Mouse (Mus musculus): Measurements from ENCODE around the gene Prune1. TPM values are rescaled to one million over a fixed set of nuclear protein-coding genes. Genes with fewer than 3 reads are reported as not detected.

Gene Prune1
- polyA plus RNA-seq, 1 experiment from 2014 or later: 35.7 TPM

GRCm38 (mm10) chr3:95246465-95247231 is 35.2 kb downstream of the Prune1 start:
- Histone ChIP-seq H3K9me3 (no peaks in the 10 kb centered on the region), H3K27me3 (no peaks in the 10 kb centered on the region), H3K36me3 (no peaks in the 10 kb centered on the region), H3K4me1 (no peaks in the 10 kb centered on the region), H3K4me3 (no peak overlapping the region), H3K9ac (replicated peaks) (no peak overlapping the region), H3K4me2 (replicated peaks) (no peak overlapping the region), H3K27ac (replicated peaks) (no peak overlapping the region)
- WGBS: 91% methylated on average over 5 of the region's 5 CpGs
- no peak for ATAC-seq (ENCODE audit: low FRiP score, low read depth)

- Histone ChIP-seq H3K4me1 (no peaks in the 10 kb centered on the region), H3K4me2 (replicated peaks) (no peak overlapping the region), H3K9me3 (no peaks in the 10 kb centered on the region), H3K27ac (replicated peaks) (no peak overlapping the region), H3K4me3 (no peak overlapping the region), H3K9ac (replicated peaks) (no peak overlapping the region), H3K27me3 (no peaks in the 10 kb centered on the region), H3K36me3 (peaks cover 9% of the 10 kb centered on the region)
- no peak for ATAC-seq (ENCODE audit: low FRiP score, low read depth)
- 91% methylated on average over 2 of the region's 2 CpGs for WGBS
Measured at GRCm38 (mm10) chr3:95243086-95243485, 38.8 kb downstream of the Prune1 start.

- Histone ChIP-seq H3K9ac (replicated peaks) (no peak within 1 kb of the TSS), H3K4me1 (no peaks in the 10 kb centered on the region), H3K4me3 (no peak within 1 kb of the TSS), H3K4me2 (replicated peaks) (no peak within 1 kb of the TSS; the same call in 1 of the 2 replicates), H3K9me3 (no peaks in the 10 kb centered on the region), H3K27me3 (no peaks in the 10 kb centered on the region), H3K27ac (replicated peaks) (no peak within 1 kb of the TSS), H3K36me3 (peaks cover 23% of the 10 kb centered on the region)
- WGBS: 73% methylated on average over 7 of the region's 7 CpGs
- ATAC-seq (ENCODE audit: low FRiP score, low read depth): no peak
Measured at GRCm38 (mm10) chr3:95241498-95241897, 40.4 kb downstream of the Prune1 start, which contains the start of gene Gm128. TSS of gene Gm128 (minus strand) at chr3:95241598.

GRCm38 (mm10) chr3:95240900-95241299 is 41.0 kb downstream of the Prune1 start:
- no peak overlapping the region; the same call in 1 of the 2 replicates for H3K4me2 ChIP-seq (replicated peaks)

GRCm38 (mm10) chr3:95239971-95240370 is 41.9 kb downstream of the Prune1 start:
- H3K27ac ChIP-seq (replicated peaks): no peak overlapping the region
- H3K27me3 ChIP-seq: no peaks in the 10 kb centered on the region
- no peaks in the 10 kb centered on the region for H3K4me1 ChIP-seq
- ATAC-seq (ENCODE audit: low FRiP score, low read depth): no peak
- no peak overlapping the region for H3K4me3 ChIP-seq
- H3K9me3 ChIP-seq: no peaks in the 10 kb centered on the region
- no peak overlapping the region for H3K4me2 ChIP-seq (replicated peaks)
- 87% methylated on average over 12 of the region's 12 CpGs for WGBS
- H3K36me3 ChIP-seq: peaks cover 38% of the 10 kb centered on the region
- H3K9ac ChIP-seq (replicated peaks): no peak overlapping the region

More at GRCm38 (mm10) chr3:95240900-95241299, 41.0 kb downstream of the Prune1 start:
- Histone ChIP-seq H3K4me1 (no peaks in the 10 kb centered on the region), H3K9me3 (no peaks in the 10 kb centered on the region), H3K36me3 (peaks cover 29% of the 10 kb centered on the region), H3K9ac (replicated peaks) (no peak overlapping the region), H3K4me3 (no peak overlapping the region), H3K27ac (replicated peaks) (no peak overlapping the region), H3K27me3 (no peaks in the 10 kb centered on the region)
- WGBS: 32% methylated on average over 17 of the region's 17 CpGs
- no peak for ATAC-seq (ENCODE audit: low FRiP score, low read depth)

GRCm38 (mm10) chr3:95239022-95239421 is 42.9 kb downstream of the Prune1 start:
- H3K36me3 ChIP-seq: peaks cover 48% of the 10 kb centered on the region

GRCm38 (mm10) chr3:95237541-95238099 is 44.3 kb downstream of the Prune1 start:
- no peak overlapping the region for H3K4me2 ChIP-seq (replicated peaks)
- H3K4me3 ChIP-seq: no peak overlapping the region
- H3K36me3 ChIP-seq: peaks cover 62% of the 10 kb centered on the region
- no peaks in the 10 kb centered on the region for H3K27me3 ChIP-seq
- H3K9me3 ChIP-seq: no peaks in the 10 kb centered on the region
- no peak for ATAC-seq (ENCODE audit: low FRiP score, low read depth)
- H3K27ac ChIP-seq (replicated peaks): no peak overlapping the region
- no peak overlapping the region for H3K9ac ChIP-seq (replicated peaks)
- 90% methylated on average over 8 of the region's 8 CpGs for WGBS
- H3K4me1 ChIP-seq: no peaks in the 10 kb centered on the region

More at GRCm38 (mm10) chr3:95239022-95239421, 42.9 kb downstream of the Prune1 start:
- H3K9ac ChIP-seq (replicated peaks): no peak overlapping the region
- H3K9me3 ChIP-seq: no peaks in the 10 kb centered on the region
- no peaks in the 10 kb centered on the region for H3K4me1 ChIP-seq
- H3K27ac ChIP-seq (replicated peaks): no peak overlapping the region
- WGBS: 86% methylated on average over 6 of the region's 6 CpGs
- H3K27me3 ChIP-seq: no peaks in the 10 kb centered on the region
- H3K4me3 ChIP-seq: no peak overlapping the region
- no peak for ATAC-seq (ENCODE audit: low FRiP score, low read depth)
- no peak overlapping the region for H3K4me2 ChIP-seq (replicated peaks)

- Histone ChIP-seq H3K27me3 (no peaks in the 10 kb centered on the region), H3K36me3 (peaks cover 71% of the 10 kb centered on the region), H3K9me3 (no peaks in the 10 kb centered on the region), H3K4me3 (no peak overlapping the region), H3K9ac (replicated peaks) (no peak overlapping the region), H3K4me1 (peaks cover 15% of the 10 kb centered on the region), H3K27ac (replicated peaks) (no peak overlapping the region), H3K4me2 (replicated peaks) (no peak overlapping the region)
- 81% methylated on average over 23 of the region's 23 CpGs for WGBS
- ATAC-seq (ENCODE audit: low FRiP score, low read depth): no peak
Measured at GRCm38 (mm10) chr3:95235386-95236301, 46.2 kb downstream of the Prune1 start.

GRCm38 (mm10) chr3:95233303-95233980 is 48.4 kb downstream of the Prune1 start:
- no peaks in the 10 kb centered on the region for H3K9me3 ChIP-seq
- peaks cover 66% of the 10 kb centered on the region for H3K36me3 ChIP-seq
- no peak overlapping the region for H3K4me2 ChIP-seq (replicated peaks)
- no peak for ATAC-seq (ENCODE audit: low FRiP score, low read depth)
- H3K27ac ChIP-seq (replicated peaks): no peak overlapping the region
- H3K27me3 ChIP-seq: no peaks in the 10 kb centered on the region
- peaks cover 27% of the 10 kb centered on the region for H3K4me1 ChIP-seq
- 91% methylated on average over 16 of the region's 16 CpGs for WGBS
- H3K4me3 ChIP-seq: no peak overlapping the region
- no peak overlapping the region for H3K9ac ChIP-seq (replicated peaks)

GRCm38 (mm10) chr3:95232771-95233170 is 49.1 kb downstream of the Prune1 start:
- WGBS: 89% methylated on average over 7 of the region's 7 CpGs
- no peak overlapping the region for H3K4me2 ChIP-seq (replicated peaks)
- H3K9me3 ChIP-seq: no peaks in the 10 kb centered on the region
- no peak overlapping the region for H3K9ac ChIP-seq (replicated peaks)
- H3K4me1 ChIP-seq: peaks cover 27% of the 10 kb centered on the region
- H3K36me3 ChIP-seq: peaks cover 60% of the 10 kb centered on the region
- no peak for ATAC-seq (ENCODE audit: low FRiP score, low read depth)
- no peak overlapping the region for H3K4me3 ChIP-seq
- H3K27ac ChIP-seq (replicated peaks): no peak overlapping the region
- no peaks in the 10 kb centered on the region for H3K27me3 ChIP-seq
